Mouse (Mus musculus) liver, postnatal 0 days (tissue): ENCODE results near the gene Spata31d1b. TPM values are rescaled to one million over a fixed set of nuclear protein-coding genes. Genes with fewer than 3 reads are reported as not detected.

Source experiments
- ATAC-seq: fragments of 200-750 bp; cut with Nextera tagmentation; 2 replicates; pipeline ENCODE4 v1.8.0; 2017; ENCODE audit warnings: mild to moderate bottlenecking, moderate library complexity
- DNase-seq: peaks from one replicate; pipeline ENCODE4 v3.0.0-alpha.2; 2016
- H3K27ac ChIP-seq: fragments of 300-500 bp; sonication (generic); 2 replicates; pipeline ENCODE4 v1.5.1; 2014; ENCODE audit warnings: antibody characterized with exemption, moderate library complexity, mild to moderate bottlenecking, low read depth
- H3K27me3 ChIP-seq: fragments of 300-500 bp; sonication (generic); 2 replicates; pipeline ENCODE4 v1.6.1; 2014; ENCODE audit warnings: low read length, control low read depth, mixed read lengths; ENCODE audit not compliant: insufficient read depth
- H3K36me3 ChIP-seq: fragments of 300-500 bp; sonication (generic); replicated peaks from 2 replicates; pipeline ENCODE4 v1.6.1; 2014; ENCODE audit warnings: mild to moderate bottlenecking, control low read depth, low read length, moderate library complexity, mixed read lengths; ENCODE audit not compliant: insufficient read depth
- H3K4me1 ChIP-seq: fragments of 300-500 bp; sonication (generic); 2 replicates; pipeline ENCODE4 v1.6.1; 2014; ENCODE audit warnings: antibody characterized with exemption, mild to moderate bottlenecking, control low read depth; ENCODE audit not compliant: insufficient read depth
- H3K4me2 ChIP-seq: fragments of 300-500 bp; sonication (generic); 2 replicates; pipeline ENCODE4 v1.6.1; 2014; ENCODE audit warnings: low read depth, mild to moderate bottlenecking, low read length, moderate library complexity, mixed read lengths
- H3K4me3 ChIP-seq: fragments of 300-500 bp; sonication (generic); 2 replicates; pipeline ENCODE4 v1.5.1; 2014; ENCODE audit warnings: low read depth, low read length
- H3K9ac ChIP-seq: fragments of 300-500 bp; sonication (generic); replicated peaks from 2 replicates; pipeline ENCODE4 v1.6.1; 2014; ENCODE audit warnings: mild to moderate bottlenecking, moderate library complexity
- H3K9me3 ChIP-seq: fragments of 300-500 bp; sonication (generic); 2 replicates; pipeline ENCODE4 v1.6.1; 2016; ENCODE audit warnings: mild to moderate bottlenecking, control low read depth, low read length, mixed read lengths
- CTCF ChIP-seq: sonication (generic); IDR thresholded peaks from 2 replicates; pipeline ENCODE4 v1.5.1; 2016; ENCODE audit warnings: antibody characterized with exemption, low read depth
- EP300 ChIP-seq: IDR thresholded peaks from 2 replicates; pipeline ENCODE4 v1.6.1; 2016; ENCODE audit warnings: antibody characterized with exemption, low read depth, mild to moderate bottlenecking
- WGBS: fragments of 180-500 bp; shearing (Covaris S2); extraction: QIAGEN DNeasy Blood & Tissue Kit; methylation state at CpG from one replicate; pipeline ENCODE4 v1.1.7; 2014; ENCODE audit not compliant: insufficient replicate concordance; 5-methylcytosine and 5-hydroxymethylcytosine counted together
- polyA plus RNA-seq: library from polyadenylated mRNA; unstranded; fragments of >200 nt; fragmentation: Nextera tagmentation; extraction: Ambion mirVana; gene quantifications from 2 replicates; pipeline ENCODE4 v1.2.1, GENCODE M21; 2015

Spata31d1b gene
- polyA plus RNA-seq, 1 experiment from 2014 or later = not detected

DNA sequence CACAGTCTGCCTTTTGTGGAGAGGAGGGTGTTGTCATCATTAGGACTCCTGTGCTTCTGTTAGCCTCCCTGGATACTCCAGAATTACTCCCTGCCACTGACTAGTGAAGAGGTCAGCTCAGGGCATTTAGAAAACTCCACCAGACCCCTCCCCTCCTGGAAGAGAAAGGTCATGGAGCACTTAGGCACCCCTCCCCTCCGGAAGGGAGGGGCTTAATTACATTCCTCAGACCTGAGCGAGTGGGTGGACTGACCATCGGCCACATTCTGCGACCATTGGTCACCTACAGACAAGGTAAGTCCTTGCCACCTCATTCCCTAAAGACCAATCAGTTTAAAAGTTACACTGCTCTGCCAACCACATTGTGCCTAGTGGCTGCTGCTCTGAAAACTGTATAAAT, 32.8 kb upstream of the Spata31d1b start:
- no peak for TF ChIP-seq EP300
- TF ChIP-seq CTCF = no peak
- Histone ChIP-seq H3K4me3 (no peak overlapping the region), H3K4me1 (peaks cover 13% of the 10 kb centered on the region), H3K9me3 (no peaks in the 10 kb centered on the region), H3K27ac (no peak overlapping the region), H3K4me2 (no peak overlapping the region), H3K9ac (no peak overlapping the region), H3K36me3 (no peaks in the 10 kb centered on the region), H3K27me3 (no peaks in the 10 kb centered on the region)
- 53% methylated on average over 4 of the region's 4 CpGs for WGBS
- ATAC-seq (no peak), DNase-seq (no peak)

DNA sequence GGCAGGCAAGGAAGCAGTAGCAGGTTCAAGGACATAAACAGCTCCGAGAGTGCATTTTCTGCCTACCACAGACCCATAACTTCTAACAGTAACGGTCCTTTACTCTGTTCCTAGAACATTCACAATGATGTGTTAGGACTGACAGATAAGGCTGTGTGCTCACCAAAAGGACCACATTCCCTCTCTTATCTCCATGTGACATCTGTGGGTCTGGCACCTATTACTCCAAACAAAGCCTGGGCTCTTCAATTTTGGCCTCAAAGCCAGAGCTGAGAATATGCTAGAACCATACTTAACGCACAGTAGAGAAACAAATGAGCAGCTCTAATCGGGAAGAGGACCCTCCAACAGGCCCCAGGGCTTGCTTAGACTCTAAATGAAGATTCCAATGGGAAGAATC, 32.2 kb upstream of the Spata31d1b start:
- no peaks in the 10 kb centered on the region for H3K27me3 ChIP-seq
- H3K4me2 ChIP-seq = no peak overlapping the region
- DNase-seq (no peak), ATAC-seq (no peak)
- 41% methylated on average over 4 of the region's 4 CpGs for WGBS
- no peaks in the 10 kb centered on the region for H3K36me3 ChIP-seq
- no peaks in the 10 kb centered on the region for H3K9me3 ChIP-seq
- no peak overlapping the region for H3K27ac ChIP-seq
- peaks cover 8% of the 10 kb centered on the region; the same call in 1 of the 2 replicates for H3K4me1 ChIP-seq
- H3K9ac ChIP-seq = no peak overlapping the region
- H3K4me3 ChIP-seq = no peak overlapping the region
- peak; percentile 32; the same call in 1 of the 2 replicates for TF ChIP-seq EP300
- no peak for TF ChIP-seq CTCF

DNA sequence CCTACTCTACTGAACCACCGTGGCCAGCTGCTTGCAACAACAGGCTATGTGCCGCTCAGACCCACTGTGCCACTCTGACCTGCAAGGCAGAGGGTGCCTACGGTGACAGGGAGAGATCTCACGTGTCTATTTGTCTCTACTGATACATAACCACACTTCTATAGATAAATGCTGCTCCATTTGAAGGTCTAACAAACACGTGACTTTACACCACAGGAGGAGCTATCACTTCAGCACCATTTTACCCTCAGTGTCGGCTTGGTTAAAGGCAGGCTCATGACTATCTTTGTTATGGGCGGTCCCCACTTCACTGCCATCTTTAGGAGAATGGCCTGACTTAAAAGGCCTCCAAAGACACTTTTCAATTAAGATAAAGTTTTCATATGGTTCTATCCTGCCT, 29.5 kb upstream of the Spata31d1b start:
- no peak overlapping the region for H3K4me2 ChIP-seq

DNA sequence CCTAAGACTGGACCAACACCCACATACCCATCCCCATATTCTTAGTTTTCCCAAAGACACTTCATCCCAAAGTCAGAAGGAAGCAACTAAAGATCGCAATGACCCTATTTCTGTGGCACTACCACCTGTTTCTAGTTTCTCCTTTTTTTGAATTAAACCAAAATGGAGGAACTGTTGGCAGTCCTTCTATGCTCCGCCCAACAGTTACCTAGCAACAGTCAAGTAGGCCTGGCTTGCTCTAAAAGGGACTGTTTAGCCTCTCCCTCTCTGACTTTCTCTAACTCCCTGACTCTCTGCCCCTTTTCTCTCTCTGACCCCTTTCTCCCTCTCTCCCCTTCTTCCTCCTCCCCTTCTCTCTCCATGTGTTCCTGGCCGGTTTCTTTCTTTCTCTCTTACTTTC, 26.8 kb upstream of the Spata31d1b start:
- ATAC-seq (no peak), DNase-seq (no peak)
- Histone ChIP-seq H3K9ac (no peak overlapping the region), H3K9me3 (no peaks in the 10 kb centered on the region), H3K4me2 (no peak overlapping the region), H3K36me3 (no peaks in the 10 kb centered on the region), H3K27me3 (no peaks in the 10 kb centered on the region), H3K4me3 (no peak overlapping the region), H3K4me1 (no peaks in the 10 kb centered on the region; the same call in 1 of the 2 replicates), H3K27ac (no peak overlapping the region)
- 75% methylated on average over 3 of the region's 3 CpGs for WGBS
- TF ChIP-seq EP300 (no peak), CTCF (no peak)

More for the DNA sequence above, 29.5 kb upstream of the Spata31d1b start:
- Histone ChIP-seq H3K27me3 (no peaks in the 10 kb centered on the region), H3K27ac (no peak overlapping the region), H3K4me3 (no peak overlapping the region), H3K4me1 (peaks cover 2% of the 10 kb centered on the region; the same call in 1 of the 2 replicates), H3K9me3 (no peaks in the 10 kb centered on the region), H3K9ac (no peak overlapping the region), H3K36me3 (no peaks in the 10 kb centered on the region)
- no peak for DNase-seq
- no peak for TF ChIP-seq EP300
- TF ChIP-seq CTCF = no peak
- ATAC-seq = no peak
- WGBS = 15% methylated on average over 7 of the region's 7 CpGs

DNA sequence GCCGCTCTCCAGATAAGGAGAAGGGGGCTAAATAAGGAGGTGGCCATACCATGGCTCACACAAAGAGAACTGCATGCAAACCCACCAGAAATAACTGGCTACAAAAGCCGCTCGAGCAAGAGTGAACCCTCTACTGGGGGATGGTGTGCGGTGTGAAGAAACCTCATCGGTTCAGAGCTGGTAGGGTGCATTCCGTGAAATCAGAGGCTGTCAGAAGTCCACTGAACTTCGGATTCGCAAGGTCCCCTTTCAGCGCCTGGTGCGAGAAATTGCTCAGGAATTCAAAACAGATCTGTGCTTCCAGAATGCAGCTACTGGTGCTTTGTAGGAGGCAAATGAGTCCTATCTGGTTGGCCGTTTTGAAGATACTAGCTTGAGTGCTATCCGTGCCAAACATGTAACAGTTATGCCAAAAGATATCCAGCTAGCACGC, 23.7 kb upstream of the Spata31d1b start:
- H3K9me3 ChIP-seq = no peaks in the 10 kb centered on the region
- H3K27ac ChIP-seq = no peak overlapping the region
- 64% methylated on average over 13 of the region's 13 CpGs for WGBS
- no peaks in the 10 kb centered on the region for H3K4me1 ChIP-seq
- ATAC-seq (no peak), DNase-seq (no peak)
- H3K27me3 ChIP-seq = no peaks in the 10 kb centered on the region
- H3K9ac ChIP-seq = no peak overlapping the region
- H3K4me3 ChIP-seq = no peak overlapping the region
- no peaks in the 10 kb centered on the region for H3K36me3 ChIP-seq
- H3K4me2 ChIP-seq = no peak overlapping the region
- TF ChIP-seq EP300 (no peak), CTCF (no peak)

DNA sequence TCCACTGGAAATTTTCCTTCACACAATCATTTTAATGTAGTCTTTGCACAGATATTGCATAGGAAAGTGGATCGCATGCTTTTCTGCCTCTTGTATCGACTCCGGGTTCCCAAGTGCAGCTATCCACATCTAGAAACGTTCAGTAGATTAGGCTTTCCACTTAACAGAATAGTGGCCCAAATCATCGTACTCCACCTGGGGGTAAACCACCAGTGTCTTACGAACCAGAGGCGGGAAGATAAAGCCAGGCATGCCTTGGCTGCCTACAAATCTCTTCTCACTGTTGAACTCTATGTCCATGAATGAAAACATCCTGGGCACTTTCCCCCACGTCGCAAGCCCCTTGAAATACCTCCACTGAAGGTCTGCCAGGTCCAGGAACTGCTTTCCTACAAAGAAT, 22.8 kb upstream of the Spata31d1b start:
- WGBS = 69% methylated on average over 9 of the region's 9 CpGs
- TF ChIP-seq EP300 = no peak
- no peak for TF ChIP-seq CTCF

DNA sequence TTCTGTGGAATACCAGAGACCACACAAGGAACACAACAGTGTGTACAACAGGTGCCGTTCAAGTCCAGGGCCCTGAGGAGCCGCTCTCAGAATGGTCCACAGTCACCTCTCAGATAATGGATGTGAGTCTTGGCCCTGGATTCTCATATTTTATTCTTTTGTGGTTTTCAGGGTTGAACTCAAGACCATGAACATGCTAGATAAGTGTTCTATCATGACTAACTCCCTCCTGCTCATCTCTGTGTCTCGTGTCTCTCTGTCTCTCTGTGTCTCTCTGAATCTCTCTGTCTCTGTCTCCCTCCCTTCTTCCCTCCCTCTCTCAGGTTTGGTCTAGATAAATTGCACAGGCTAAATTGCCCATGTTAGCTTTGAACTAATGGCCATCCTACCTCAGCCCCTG, 22.2 kb upstream of the Spata31d1b start:
- no peak for ATAC-seq

More for the DNA sequence above, 22.8 kb upstream of the Spata31d1b start:
- Histone ChIP-seq H3K9ac (no peak overlapping the region), H3K27ac (no peak overlapping the region), H3K4me1 (no peaks in the 10 kb centered on the region), H3K36me3 (no peaks in the 10 kb centered on the region), H3K27me3 (no peaks in the 10 kb centered on the region), H3K9me3 (no peaks in the 10 kb centered on the region), H3K4me2 (no peak overlapping the region), H3K4me3 (no peak overlapping the region)
- ATAC-seq (no peak), DNase-seq (no peak)

More for the DNA sequence above, 22.2 kb upstream of the Spata31d1b start:
- no peak for DNase-seq
- Histone ChIP-seq H3K27ac (no peak overlapping the region), H3K4me1 (no peaks in the 10 kb centered on the region), H3K36me3 (no peaks in the 10 kb centered on the region), H3K9me3 (no peaks in the 10 kb centered on the region), H3K9ac (no peak overlapping the region), H3K27me3 (no peaks in the 10 kb centered on the region), H3K4me3 (no peak overlapping the region), H3K4me2 (no peak overlapping the region)
- TF ChIP-seq EP300 = no peak
- no peak for TF ChIP-seq CTCF
- 74% methylated on average over 3 of the region's 3 CpGs for WGBS
